Mouse (Mus musculus): ENCODE measurements around the gene Vmn2r17.

Vmn2r17 gene

DNA sequence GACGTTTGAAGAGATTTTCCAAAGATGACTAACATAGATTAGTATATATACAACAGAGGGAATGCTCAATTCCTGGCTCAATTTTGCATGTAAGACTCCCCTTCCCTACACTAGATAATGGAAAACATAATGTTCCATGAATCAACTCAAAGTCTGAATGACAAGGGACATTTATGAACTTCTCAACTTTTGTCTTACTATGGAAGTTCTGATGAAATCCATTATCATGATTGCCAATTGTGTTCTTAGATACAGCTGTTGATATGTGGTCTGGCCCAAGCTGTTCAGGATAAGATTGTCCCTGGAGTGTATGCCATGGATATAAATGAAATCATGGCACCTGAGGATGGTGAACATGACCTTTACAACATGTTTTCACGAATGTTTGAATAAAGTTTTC is at the start of gene Vmn2r17:
Vmn2r17 (plus strand) TSS at position 301 of the 400 bp plus-strand sequence.
- in situ Hi-C loops (cut with MboI, MseI), result no loop called here

DNA sequence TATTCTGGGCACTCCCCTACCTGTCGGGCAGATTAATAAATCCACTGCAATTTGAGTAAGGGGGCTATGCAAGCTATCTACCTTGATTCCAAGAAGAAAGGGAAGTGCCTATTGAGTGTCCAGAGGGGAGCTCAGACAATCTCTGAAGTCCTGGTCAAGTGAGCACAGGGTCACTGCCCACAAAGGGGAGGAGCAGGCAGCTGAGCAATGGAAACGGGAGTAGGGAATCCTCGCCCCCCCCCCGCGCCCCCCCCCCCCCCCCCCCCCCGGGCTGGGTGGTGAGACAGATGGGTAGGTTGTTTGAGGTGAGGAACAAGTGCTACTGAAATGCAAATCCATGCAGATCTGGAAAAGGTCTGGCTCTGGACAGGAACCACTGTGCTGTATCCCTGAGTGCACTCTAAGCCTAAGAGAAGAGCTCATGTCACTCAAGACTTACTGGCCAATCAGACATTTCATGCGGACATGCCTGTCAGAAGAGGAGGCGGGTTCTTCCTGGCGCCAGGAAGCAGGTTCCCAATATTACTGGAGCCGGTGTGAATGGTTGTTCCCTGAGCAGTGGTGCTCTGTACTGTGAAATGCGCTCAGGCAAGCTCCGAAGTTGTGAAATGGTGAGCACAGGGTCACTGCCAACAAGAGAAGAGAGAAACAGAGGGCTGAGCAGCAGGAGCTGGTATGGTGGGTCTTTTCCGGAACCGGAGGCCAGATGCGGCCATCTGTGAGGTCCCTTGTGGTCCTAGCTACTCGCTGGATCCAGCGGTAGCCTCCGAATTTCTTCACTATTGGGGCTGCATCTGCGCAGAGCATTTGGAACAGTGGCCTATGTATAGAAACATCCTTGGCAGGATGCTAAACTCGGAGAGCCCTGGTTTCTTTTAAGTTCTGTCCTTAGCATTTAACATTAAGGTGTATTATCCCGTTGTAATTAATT is 47.4 kb downstream of the Vmn2r17 start:
- in situ Hi-C loops (cut with MboI, MseI), result no loop called here

DNA sequence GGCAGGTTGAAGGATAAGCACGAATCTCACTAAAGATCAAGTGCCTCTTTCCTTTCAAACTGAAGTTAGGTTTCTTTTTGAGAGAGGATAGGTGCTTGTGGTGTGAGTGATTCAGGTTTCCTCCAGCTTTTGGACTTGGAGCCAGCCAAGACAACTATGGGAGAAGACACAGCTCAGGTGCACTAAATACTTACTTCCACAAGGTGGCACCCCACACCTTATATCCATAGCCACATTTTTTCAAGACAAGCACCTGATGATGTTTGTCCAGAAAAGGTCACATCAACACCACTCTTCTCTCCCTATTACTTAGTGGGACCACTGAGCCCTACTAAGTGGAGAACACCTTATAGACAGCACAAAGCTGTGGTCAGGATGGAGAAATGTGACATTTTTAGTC is 87.2 kb downstream of the Vmn2r17 start:
- in situ Hi-C loops (cut with MboI, MseI), result no loop called here

Measured in T-helper 1 cell (primary cell).